Mouse (Mus musculus) limb, embryonic 13.5 days (tissue): ENCODE data around the gene Zeb2. TPM values are rescaled to one million over a fixed set of nuclear protein-coding genes. Genes with fewer than 3 reads are reported as not detected.

Source experiments
- microRNA-seq: library from miRNA; unstranded; fragments of <30 nt; microRNA quantifications from one replicate; pipeline ENCODE4, GENCODE M21; 2016
- polyA plus RNA-seq: library from polyadenylated mRNA; unstranded; fragments of >200 nt; fragmentation: Nextera tagmentation; extraction: Ambion mirVana; gene quantifications from 2 replicates; pipeline ENCODE4 v1.2.1, GENCODE M21; 2015

Gene Zeb2
- polyA plus RNA-seq, 1 experiment from 2014 or later = 31.8 TPM

Small RNA genes within 50 kb of the gene (microRNA-seq; reads per million reads assigned to microRNA genes)
- gene Mir5129 = not detected

Other genes starting within 250 kb of the Zeb2 start
- gene Gtdc1, start 189.7 kb downstream of the Zeb2 start, polyA plus RNA-seq = 18.2 and 18.4 TPM in 2 replicates